Mouse (Mus musculus) erythroblast, embryonic 14.5 days (primary cell): ENCODE results near the gene Aurka.

Experiments used
- GATA1 ChIP-seq: IDR thresholded peaks from 2 replicates; pipeline ENCODE4 v1.6.1; 2012; ENCODE audit warnings: low read length, inconsistent platforms, mixed read lengths
- TAL1 ChIP-seq: IDR thresholded peaks from 3 replicates; pipeline ENCODE4 v1.6.1; 2012; ENCODE audit warnings: low read length, inconsistent platforms, mixed read lengths

- TF ChIP-seq TAL1 (no peak), GATA1 (no peak)
These were observed 29.4 kb downstream of the Aurka start for GRCm38 (mm10) chr2:172340936-172341335.
